Mouse (Mus musculus) liver, embryonic 15.5 days (tissue): ENCODE measurements around the gene Cfap69. TPM values are rescaled to one million over a fixed set of nuclear protein-coding genes. Genes with fewer than 3 reads are reported as not detected.

Experiments used
- ATAC-seq: fragments of 200-750 bp; cut with Nextera tagmentation; 2 replicates; pipeline ENCODE4 v1.8.0; 2017; ENCODE audit warnings: moderate number of reproducible peaks, mild to moderate bottlenecking, moderate library complexity; ENCODE audit not compliant: insufficient read depth
- H3K27ac ChIP-seq: fragments of 300-500 bp; sonication (generic); replicated peaks from 2 replicates; pipeline ENCODE4 v1.5.1; 2015; ENCODE audit warnings: mild to moderate bottlenecking, inconsistent platforms
- H3K27me3 ChIP-seq: fragments of 300-500 bp; sonication (generic); 2 replicates; pipeline ENCODE4 v1.6.1; 2015; ENCODE audit warnings: mild to moderate bottlenecking, inconsistent platforms
- H3K36me3 ChIP-seq: fragments of 300-500 bp; sonication (generic); replicated peaks from 2 replicates; pipeline ENCODE4 v1.6.1; 2015; ENCODE audit warnings: moderate library complexity, mild to moderate bottlenecking, inconsistent platforms
- H3K4me1 ChIP-seq: fragments of 300-500 bp; sonication (generic); replicated peaks from 2 replicates; pipeline ENCODE4 v1.6.1; 2015; ENCODE audit warnings: inconsistent platforms
- H3K4me2 ChIP-seq: fragments of 300-500 bp; sonication (generic); 2 replicates; pipeline ENCODE4 v1.6.1; 2015; ENCODE audit warnings: moderate library complexity, mild to moderate bottlenecking, inconsistent platforms
- H3K4me3 ChIP-seq: fragments of 300-500 bp; sonication (generic); replicated peaks from 2 replicates; pipeline ENCODE4 v1.5.1; 2015; ENCODE audit warnings: mild to moderate bottlenecking, inconsistent platforms
- H3K9ac ChIP-seq: fragments of 300-500 bp; sonication (generic); 2 replicates; pipeline ENCODE4 v1.6.1; 2015; ENCODE audit warnings: moderate library complexity, mild to moderate bottlenecking, inconsistent platforms
- H3K9me3 ChIP-seq: fragments of 300-500 bp; sonication (generic); replicated peaks from 2 replicates; pipeline ENCODE4 v1.6.1; 2016; ENCODE audit warnings: inconsistent platforms
- WGBS: fragments of 180-500 bp; shearing (Covaris S2); methylation state at CpG from one replicate; pipeline ENCODE4 v1.1.7; 2015; ENCODE audit warnings: mixed read lengths; ENCODE audit not compliant: insufficient replicate concordance; 5-methylcytosine and 5-hydroxymethylcytosine counted together
- polyA plus RNA-seq: library from polyadenylated mRNA; unstranded; fragments of >200 nt; fragmentation: Nextera tagmentation; extraction: Ambion mirVana; gene quantifications from 2 replicates; pipeline ENCODE4 v1.2.1, GENCODE M21; 2015

Cfap69 gene
- polyA plus RNA-seq, 1 experiment from 2014 or later, result 0.21 TPM

- H3K9me3 ChIP-seq, result no peaks in the 10 kb centered on the region
- no peaks in the 10 kb centered on the region for H3K36me3 ChIP-seq
- H3K4me3 ChIP-seq, result no peak overlapping the region
- no peaks in the 10 kb centered on the region for H3K27me3 ChIP-seq
- no peak overlapping the region for H3K4me2 ChIP-seq
- no peak for ATAC-seq
- no peaks in the 10 kb centered on the region for H3K4me1 ChIP-seq
- 45% methylated on average over 6 of the region's 6 CpGs for WGBS
- H3K27ac ChIP-seq, result no peak overlapping the region
- no peak overlapping the region for H3K9ac ChIP-seq
Observed at GRCm38 (mm10) chr5:5648817-5649569, 15.0 kb downstream of the Cfap69 start.

- Histone ChIP-seq H3K4me3 (no peak overlapping the region), H3K9me3 (no peaks in the 10 kb centered on the region), H3K27ac (no peak overlapping the region), H3K4me1 (no peaks in the 10 kb centered on the region), H3K4me2 (no peak overlapping the region), H3K36me3 (no peaks in the 10 kb centered on the region), H3K27me3 (no peaks in the 10 kb centered on the region), H3K9ac (no peak overlapping the region)
- WGBS, result 6% methylated on average over 1 of the region's 1 CpGs
- no peak for ATAC-seq
Observed at GRCm38 (mm10) chr5:5646173-5646572, 17.9 kb downstream of the Cfap69 start.

- WGBS, result 42% methylated on average over 2 of the region's 2 CpGs
- Histone ChIP-seq H3K27ac (no peak overlapping the region), H3K4me3 (no peak overlapping the region), H3K9ac (no peak overlapping the region), H3K4me2 (no peak overlapping the region), H3K27me3 (no peaks in the 10 kb centered on the region), H3K36me3 (no peaks in the 10 kb centered on the region), H3K4me1 (no peaks in the 10 kb centered on the region), H3K9me3 (no peaks in the 10 kb centered on the region)
- no peak for ATAC-seq
Observed at GRCm38 (mm10) chr5:5638496-5638895, 25.5 kb downstream of the Cfap69 start.

GRCm38 (mm10) chr5:5625491-5625890 is 38.5 kb downstream of the Cfap69 start:
- H3K36me3 ChIP-seq, result no peaks in the 10 kb centered on the region
- WGBS, result 57% methylated on average over 3 of the region's 3 CpGs
- no peaks in the 10 kb centered on the region for H3K9me3 ChIP-seq
- no peak overlapping the region for H3K4me2 ChIP-seq
- no peaks in the 10 kb centered on the region for H3K27me3 ChIP-seq
- H3K9ac ChIP-seq, result no peak overlapping the region
- no peak for ATAC-seq
- H3K27ac ChIP-seq, result no peak overlapping the region
- no peaks in the 10 kb centered on the region for H3K4me1 ChIP-seq
- H3K4me3 ChIP-seq, result no peak overlapping the region

- H3K27me3 ChIP-seq, result no peaks in the 10 kb centered on the region
- no peak overlapping the region for H3K27ac ChIP-seq
- ATAC-seq, result no peak
- no peaks in the 10 kb centered on the region for H3K36me3 ChIP-seq
- WGBS, result 45% methylated on average over 4 of the region's 4 CpGs
- H3K4me1 ChIP-seq, result no peaks in the 10 kb centered on the region
- no peak overlapping the region for H3K4me2 ChIP-seq
- no peak overlapping the region for H3K4me3 ChIP-seq
- no peaks in the 10 kb centered on the region for H3K9me3 ChIP-seq
- H3K9ac ChIP-seq, result no peak overlapping the region
Observed at GRCm38 (mm10) chr5:5618329-5618728, 45.7 kb downstream of the Cfap69 start.

- H3K27ac ChIP-seq, result no peak overlapping the region
- H3K9ac ChIP-seq, result no peak overlapping the region
- H3K27me3 ChIP-seq, result no peaks in the 10 kb centered on the region
- H3K4me2 ChIP-seq, result no peak overlapping the region
- H3K9me3 ChIP-seq, result no peaks in the 10 kb centered on the region
- no peaks in the 10 kb centered on the region for H3K4me1 ChIP-seq
- H3K36me3 ChIP-seq, result no peaks in the 10 kb centered on the region
- no peak for ATAC-seq
- 47% methylated on average over 3 of the region's 3 CpGs for WGBS
- H3K4me3 ChIP-seq, result no peak overlapping the region
Observed at GRCm38 (mm10) chr5:5610540-5610939, 53.5 kb downstream of the Cfap69 start.

GRCm38 (mm10) chr5:5587686-5588085 is 76.4 kb downstream of the Cfap69 start:
- H3K4me2 ChIP-seq, result no peak overlapping the region
- H3K4me1 ChIP-seq, result no peaks in the 10 kb centered on the region
- ATAC-seq, result no peak
- H3K4me3 ChIP-seq, result no peak overlapping the region
- H3K36me3 ChIP-seq, result no peaks in the 10 kb centered on the region
- H3K27me3 ChIP-seq, result no peaks in the 10 kb centered on the region
- no peaks in the 10 kb centered on the region for H3K9me3 ChIP-seq
- H3K27ac ChIP-seq, result no peak overlapping the region
- WGBS, result 59% methylated on average over 3 of the region's 3 CpGs
- H3K9ac ChIP-seq, result no peak overlapping the region

GRCm38 (mm10) chr5:5573749-5574317 is 90.2 kb downstream of the Cfap69 start, which contains the start of gene Gm8773:
TSS of gene Gm8773 (plus strand) at chr5:5573799.
- Histone ChIP-seq H3K4me2 (peak within 1 kb of the TSS; percentile 69), H3K9ac (no peak within 1 kb of the TSS), H3K27me3 (peaks cover 8% of the 10 kb centered on the region; the same call in 1 of the 2 replicates), H3K27ac (no peak within 1 kb of the TSS), H3K36me3 (no peaks in the 10 kb centered on the region), H3K4me3 (peak within 1 kb of the TSS; percentile 48), H3K4me1 (0 out of 2 replicates have a peak, but pooled peaks cover 6% of the 10 kb centered on the region), H3K9me3 (no peaks in the 10 kb centered on the region)
- WGBS, result under 1% methylated on average over 24 of the region's 24 CpGs
- ATAC-seq, result no peak; the same call in 1 of the 2 replicates

GRCm38 (mm10) chr5:5562435-5562834 is 101.6 kb downstream of the Cfap69 start:
- H3K27ac ChIP-seq, result no peak overlapping the region
- no peak for ATAC-seq
- H3K9me3 ChIP-seq, result no peaks in the 10 kb centered on the region
- H3K9ac ChIP-seq, result no peak overlapping the region
- no peak overlapping the region for H3K4me3 ChIP-seq
- 57% methylated on average over 3 of the region's 3 CpGs for WGBS
- peaks cover 13% of the 10 kb centered on the region for H3K4me1 ChIP-seq
- H3K27me3 ChIP-seq, result no peaks in the 10 kb centered on the region
- no peak overlapping the region for H3K4me2 ChIP-seq
- no peaks in the 10 kb centered on the region for H3K36me3 ChIP-seq

GRCm38 (mm10) chr5:5561041-5561706 is 102.9 kb downstream of the Cfap69 start:
- Histone ChIP-seq H3K4me3 (no peak overlapping the region), H3K9ac (no peak overlapping the region), H3K9me3 (no peaks in the 10 kb centered on the region), H3K4me2 (no peak overlapping the region), H3K27ac (no peak overlapping the region), H3K27me3 (no peaks in the 10 kb centered on the region), H3K4me1 (peaks cover 13% of the 10 kb centered on the region), H3K36me3 (no peaks in the 10 kb centered on the region)
- 52% methylated on average over 4 of the region's 4 CpGs for WGBS
- ATAC-seq, result no peak

- Histone ChIP-seq H3K4me2 (peak overlapping the region; percentile 81), H3K27me3 (no peaks in the 10 kb centered on the region), H3K36me3 (peaks cover 5% of the 10 kb centered on the region), H3K4me1 (peaks cover 13% of the 10 kb centered on the region), H3K9me3 (no peaks in the 10 kb centered on the region), H3K9ac (peak overlapping the region; percentile 64; the same call in 1 of the 2 replicates), H3K4me3 (peak overlapping the region; percentile 75), H3K27ac (0 out of 2 replicates have a peak overlapping the region, but pooled peaks have one; percentile 45)
- 41% methylated on average over 8 of the region's 8 CpGs for WGBS
- 0 out of 2 replicates have a peak, but pooled peaks have one; percentile 10 for ATAC-seq
Observed at GRCm38 (mm10) chr5:5559798-5560197, 104.2 kb downstream of the Cfap69 start.
